Mouse (Mus musculus) megakaryocyte, embryonic 14.5 days (primary cell): ENCODE results near the gene Pou6f1.

ENCODE experiments used
- FLI1 ChIP-seq: IDR thresholded peaks from 2 replicates; pipeline ENCODE4 v1.6.1; 2012; ENCODE audit warnings: low read length, inconsistent platforms, mixed read lengths
- GATA1 ChIP-seq: IDR thresholded peaks from 3 replicates; pipeline ENCODE4 v1.6.1; 2012; ENCODE audit warnings: mixed read lengths, low read length, inconsistent platforms, borderline replicate concordance

DNA sequence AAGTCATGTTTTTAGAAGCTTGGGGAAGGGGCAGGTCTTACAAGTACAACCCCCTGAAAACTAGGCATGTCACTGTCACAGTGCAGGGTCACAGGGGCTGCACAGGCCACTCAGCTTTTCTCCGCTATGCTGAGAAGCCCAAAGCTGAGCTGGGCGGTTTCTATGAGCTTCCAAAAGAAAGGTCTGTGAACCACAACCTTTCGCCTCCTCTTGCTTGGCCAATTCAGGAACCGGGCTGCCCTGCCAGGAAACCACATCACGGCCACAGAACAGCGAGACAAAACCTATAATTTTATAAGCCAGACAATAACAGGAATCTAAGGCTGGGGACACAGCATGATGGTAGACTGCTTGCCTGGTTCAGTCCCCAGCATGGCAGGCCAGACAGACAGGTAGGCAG is 11.5 kb downstream of the Pou6f1 start:
- TF ChIP-seq GATA1 (no peak), FLI1 (no peak)
